Mouse (Mus musculus): ENCODE measurements around the gene Best2.

DNA sequence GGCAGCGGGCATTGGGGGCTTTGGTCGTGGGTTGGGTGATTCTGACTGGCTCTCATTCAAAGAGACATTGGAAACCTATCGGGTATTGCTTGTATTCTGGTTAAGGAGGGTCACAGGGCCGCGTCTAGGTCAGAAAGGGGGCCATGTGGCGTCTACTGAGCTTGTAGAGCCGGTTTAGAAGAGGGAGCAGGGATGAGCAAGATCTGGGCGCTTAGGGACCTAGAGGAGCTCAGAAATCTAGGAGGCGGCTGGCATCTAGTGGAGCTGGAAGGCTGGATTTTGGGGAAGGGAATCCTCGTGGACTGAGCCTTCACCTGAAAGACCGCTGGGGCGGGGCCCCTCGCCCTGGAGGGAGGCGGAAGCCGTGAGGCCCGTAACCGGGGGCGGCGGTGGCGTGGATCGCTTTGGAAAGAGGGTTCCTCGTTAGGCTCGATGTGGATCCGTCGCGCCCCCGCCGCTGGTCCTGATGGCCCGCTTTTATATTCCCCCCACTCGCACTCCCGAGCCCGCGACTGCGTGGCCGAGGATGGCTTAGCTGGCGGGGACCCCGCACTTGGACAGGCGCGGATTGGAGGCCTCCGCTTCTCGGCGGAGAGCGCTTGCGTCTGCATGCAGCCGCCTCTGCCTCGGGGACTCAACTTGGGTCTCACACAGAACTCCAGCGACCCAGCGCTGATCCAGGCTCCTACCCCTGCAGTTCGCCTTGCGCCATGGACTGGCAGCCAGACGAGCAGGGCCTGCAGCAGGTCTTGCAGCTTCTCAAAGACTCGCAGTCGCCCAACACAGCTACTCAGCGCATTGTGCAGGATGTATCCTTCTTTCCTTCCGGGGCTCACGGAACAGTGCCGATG is 23.6 kb upstream of the Best2 start:
- TF ChIP-seq CTCF (IDR thresholded peaks at IDR 0.05; ENCODE audit: low read depth, low read length): no peak
- no peak for TF ChIP-seq POLR2A (IDR thresholded peaks at IDR 0.05; ENCODE audit: extremely low read depth, insufficient read depth, low read length)
